Mouse (Mus musculus): ENCODE measurements around the gene Cela3a.
"Not testable (repeated sequence)": the region's sequence is repeated elsewhere in the genome, so short reads cannot be mapped to it uniquely, and the experiment has no call there.

Gene Cela3a

GRCm38 (mm10) chr4:137409691-137410090, at the start of gene Cela3a:
TSS of gene Cela3a (minus strand) at chr4:137409791.
- no peak for DNase-seq

GRCm38 (mm10) chr4:137458861-137459260, 49.3 kb upstream of the Cela3a start:
- DNase-seq, result no peak

DNA sequence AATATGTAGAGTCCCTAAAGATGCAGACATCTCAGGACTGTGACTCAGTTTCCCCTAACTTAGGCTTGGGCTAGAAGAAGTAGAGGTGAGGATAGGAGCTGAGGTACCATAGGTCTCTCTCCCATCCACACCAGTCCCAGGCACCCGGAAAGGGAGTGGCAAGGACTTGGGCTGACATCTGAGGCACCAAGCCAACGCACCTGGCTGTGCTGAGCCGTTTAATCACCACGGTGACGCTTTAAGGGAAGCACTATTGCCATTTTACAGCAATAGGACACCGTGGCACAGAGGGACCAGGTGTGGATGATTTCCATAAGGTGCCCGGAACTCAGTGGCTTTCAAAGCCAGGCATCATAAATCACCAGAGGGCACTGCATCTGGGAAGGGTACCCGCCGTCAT, 48.7 kb upstream of the Cela3a start:
- no peak for DNase-seq

- no peak for DNase-seq
Observed at GRCm38 (mm10) chr4:137457292-137457691, 47.7 kb upstream of the Cela3a start.

GRCm38 (mm10) chr4:137456581-137456980, 47.0 kb upstream of the Cela3a start:
- DNase-seq, result no peak

DNA sequence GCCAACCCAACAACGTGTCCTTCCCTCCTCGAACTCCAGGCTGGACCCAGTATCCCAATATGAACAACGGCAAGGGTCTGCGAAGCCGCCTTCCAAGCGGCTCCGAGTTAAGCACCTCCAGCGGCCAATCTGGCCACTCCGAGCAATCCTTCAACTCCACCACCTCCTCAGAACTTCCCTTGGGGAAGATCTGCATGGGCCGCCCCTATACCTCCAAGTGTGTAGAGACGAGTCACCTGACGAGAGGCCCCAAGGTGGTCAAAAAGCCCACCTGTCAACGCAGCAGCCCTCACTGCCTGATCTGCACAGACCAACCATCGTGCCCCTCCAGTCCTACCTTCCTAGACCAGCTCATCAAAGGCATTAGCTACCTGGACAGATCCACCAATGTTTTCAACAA, 45.0 kb upstream of the Cela3a start:
- no peak for DNase-seq

DNA sequence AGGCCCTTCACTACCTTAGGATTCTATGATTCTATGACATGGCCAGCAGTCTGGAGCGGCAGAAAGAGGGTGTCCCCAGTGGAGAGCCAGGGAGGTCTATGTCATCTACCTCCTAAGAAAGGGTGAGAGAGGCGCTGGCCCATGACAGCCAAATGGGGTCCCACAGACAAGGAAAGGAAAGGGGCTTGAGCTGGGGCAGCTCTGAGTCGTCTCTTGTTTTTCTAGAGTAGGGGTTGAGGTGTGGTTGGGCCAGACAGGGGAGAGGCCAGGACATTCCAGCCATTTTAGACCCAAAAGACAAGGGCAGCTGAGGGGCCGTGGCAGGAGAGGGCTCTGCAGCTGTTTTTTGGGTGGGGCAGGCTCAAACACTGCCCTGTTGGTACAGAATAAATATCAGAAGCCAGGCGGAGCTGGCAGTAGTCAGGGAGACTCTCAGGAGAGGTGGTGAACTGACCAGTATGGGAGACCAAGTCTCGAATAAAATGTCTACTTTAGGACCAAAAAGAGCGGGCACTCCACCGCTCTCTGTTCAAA, 43.7 kb upstream of the Cela3a start, which contains the start of gene 1700013G24Rik:
Gene 1700013G24Rik, plus strand, starts transcription at position 51 of the 534 bp plus-strand sequence.
- DNase-seq, result no peak

DNA sequence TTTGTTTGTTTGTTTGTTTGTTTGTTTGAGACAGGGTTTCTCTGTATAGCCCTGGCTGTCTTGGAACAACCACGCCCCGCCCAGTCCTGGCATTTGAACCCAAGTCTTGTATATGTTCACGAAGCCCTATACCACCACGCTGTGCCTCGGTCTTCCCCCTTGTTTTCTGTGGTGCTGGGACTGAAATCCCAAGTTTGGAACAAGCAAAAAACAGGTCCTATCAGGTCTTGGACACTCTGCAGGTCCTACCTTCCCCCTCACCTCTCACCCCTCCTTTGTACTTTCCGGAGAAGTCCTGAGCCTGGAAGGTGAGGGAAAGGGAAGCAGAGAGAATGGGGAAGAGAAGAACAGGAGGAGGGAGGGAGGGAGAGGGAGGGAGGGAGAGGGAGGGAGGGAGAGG, 42.6 kb upstream of the Cela3a start:
- DNase-seq, result no peak

- no peak for DNase-seq
Observed at GRCm38 (mm10) chr4:137449715-137450114, 40.1 kb upstream of the Cela3a start.

DNA sequence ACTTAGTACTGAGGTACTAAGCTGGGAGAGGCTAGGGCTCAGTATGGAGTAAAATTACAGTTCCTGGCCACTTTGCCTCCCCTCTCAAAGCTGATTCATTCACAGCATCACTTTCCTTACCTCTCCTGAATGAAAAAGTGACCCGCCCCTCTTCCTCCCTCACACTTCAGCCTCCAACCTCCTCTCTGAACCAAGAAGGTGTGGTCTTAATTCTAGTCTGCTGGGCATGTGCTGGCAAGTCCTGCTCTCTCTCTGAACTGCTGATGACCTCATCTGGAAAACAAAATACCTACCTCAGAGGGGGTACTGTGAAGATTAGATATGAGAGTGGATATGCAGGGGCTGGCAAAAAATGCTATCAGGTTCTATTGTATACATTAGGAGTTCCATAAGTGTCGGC, 39.5 kb upstream of the Cela3a start:
- DNase-seq, result no peak

DNA sequence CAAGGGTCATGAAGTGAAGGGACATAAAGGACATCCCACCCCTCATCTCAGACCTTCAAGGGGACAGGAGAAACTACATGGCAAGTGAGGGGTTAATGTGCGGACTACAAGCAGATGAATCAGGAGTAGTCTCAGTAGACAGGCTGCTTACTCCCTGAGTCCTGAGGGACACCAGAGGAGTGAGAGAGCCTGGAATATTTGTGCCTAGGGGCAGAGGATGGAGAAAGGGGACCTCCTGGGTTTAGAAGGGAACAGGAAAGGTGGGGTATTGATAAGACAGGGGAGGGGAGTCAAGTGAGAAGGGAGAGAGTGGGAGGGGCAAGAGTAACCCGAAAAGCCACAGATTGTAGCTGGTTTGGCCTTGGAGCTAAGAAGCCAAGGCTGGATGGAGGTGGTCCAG, 39.0 kb upstream of the Cela3a start:
- no peak for DNase-seq

DNA sequence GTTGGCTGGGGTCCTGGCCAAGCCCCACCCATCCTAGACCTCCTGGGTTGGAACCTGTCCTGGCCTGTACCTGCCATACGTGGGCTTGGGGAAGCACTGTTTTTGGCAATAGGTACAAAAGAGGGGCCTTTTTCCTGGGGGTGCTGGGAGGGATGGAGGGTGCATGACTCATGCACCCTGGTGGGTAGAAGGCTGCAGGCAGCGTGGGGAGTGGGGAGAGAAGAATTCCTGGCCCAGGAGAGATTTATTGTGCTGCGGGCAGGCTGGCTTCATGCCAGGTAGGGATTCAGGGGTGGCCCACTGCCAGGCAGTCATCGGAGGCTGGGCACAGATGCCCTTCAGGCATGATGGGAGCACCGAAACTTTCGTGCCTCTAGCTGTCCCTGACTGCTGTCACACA, 38.6 kb upstream of the Cela3a start:
- DNase-seq, result peak; percentile 21

- DNase-seq, result no peak
Observed at GRCm38 (mm10) chr4:137447363-137448196, 38.0 kb upstream of the Cela3a start.

DNA sequence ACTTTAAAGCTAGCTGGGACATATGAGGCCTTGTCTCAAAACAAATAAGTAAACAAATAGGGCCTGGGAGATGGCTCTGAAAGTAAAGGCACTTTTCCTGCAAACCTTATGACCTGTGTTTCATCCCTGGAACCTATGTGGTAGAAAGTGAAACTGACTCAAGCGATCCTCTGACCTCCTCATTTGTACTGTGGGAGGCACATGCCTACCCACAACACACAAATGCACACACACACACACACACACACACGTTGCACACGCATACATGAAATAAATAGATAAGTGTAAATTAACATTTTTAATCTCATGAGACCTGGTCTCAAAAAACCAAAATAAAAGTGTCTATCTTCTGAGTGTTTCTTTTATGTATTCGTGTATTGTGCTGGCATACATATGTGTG, 36.3 kb upstream of the Cela3a start:
- no peak for DNase-seq

GRCm38 (mm10) chr4:137443625-137444024, 34.0 kb upstream of the Cela3a start:
- peak; percentile 78 for DNase-seq

GRCm38 (mm10) chr4:137441332-137441731, 31.7 kb upstream of the Cela3a start:
- no peak for DNase-seq

- DNase-seq, result no peak
Observed at GRCm38 (mm10) chr4:137438842-137439241, 29.3 kb upstream of the Cela3a start.

DNA sequence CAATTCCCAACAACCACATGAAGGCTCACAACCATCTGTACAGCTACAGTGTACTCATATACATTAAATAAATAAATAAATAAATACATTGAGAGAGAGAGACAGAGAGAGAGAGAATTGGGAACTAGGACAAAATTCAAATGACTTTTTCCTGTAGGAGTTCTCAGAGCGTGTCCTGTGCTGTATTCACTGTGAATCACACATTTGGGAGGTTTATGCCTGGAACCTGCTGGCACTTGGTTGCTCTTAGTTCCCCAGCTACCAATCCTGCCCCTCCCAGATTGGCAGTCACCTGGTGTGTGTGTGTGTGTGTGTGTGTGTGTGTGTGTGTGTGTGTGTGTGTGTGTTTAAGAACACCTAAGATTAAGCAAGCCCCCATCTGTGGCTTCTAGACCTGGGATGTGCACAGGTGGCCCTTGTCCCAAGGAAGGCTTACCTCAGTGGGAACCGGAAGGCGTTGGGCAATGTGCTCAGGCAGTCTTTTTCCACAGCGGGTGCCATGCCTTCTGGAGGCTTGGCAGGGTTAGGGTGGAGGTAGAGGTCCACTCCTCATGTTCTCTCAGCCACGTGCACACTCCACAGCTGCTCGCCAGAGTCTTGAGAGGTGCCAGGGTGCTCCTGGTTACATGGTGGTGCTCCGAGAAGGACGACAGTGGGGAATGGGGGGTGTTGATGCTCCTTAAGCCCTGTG, 27.5 kb upstream of the Cela3a start:
- no peak for DNase-seq

GRCm38 (mm10) chr4:137432700-137433550, 23.3 kb upstream of the Cela3a start:
- DNase-seq, result not testable (repeated sequence)

- no peak for DNase-seq
Observed at GRCm38 (mm10) chr4:137430502-137430901, 20.9 kb upstream of the Cela3a start, which contains the start of gene Cela3b. TSS of gene Cela3b (minus strand) at chr4:137430540.

DNA sequence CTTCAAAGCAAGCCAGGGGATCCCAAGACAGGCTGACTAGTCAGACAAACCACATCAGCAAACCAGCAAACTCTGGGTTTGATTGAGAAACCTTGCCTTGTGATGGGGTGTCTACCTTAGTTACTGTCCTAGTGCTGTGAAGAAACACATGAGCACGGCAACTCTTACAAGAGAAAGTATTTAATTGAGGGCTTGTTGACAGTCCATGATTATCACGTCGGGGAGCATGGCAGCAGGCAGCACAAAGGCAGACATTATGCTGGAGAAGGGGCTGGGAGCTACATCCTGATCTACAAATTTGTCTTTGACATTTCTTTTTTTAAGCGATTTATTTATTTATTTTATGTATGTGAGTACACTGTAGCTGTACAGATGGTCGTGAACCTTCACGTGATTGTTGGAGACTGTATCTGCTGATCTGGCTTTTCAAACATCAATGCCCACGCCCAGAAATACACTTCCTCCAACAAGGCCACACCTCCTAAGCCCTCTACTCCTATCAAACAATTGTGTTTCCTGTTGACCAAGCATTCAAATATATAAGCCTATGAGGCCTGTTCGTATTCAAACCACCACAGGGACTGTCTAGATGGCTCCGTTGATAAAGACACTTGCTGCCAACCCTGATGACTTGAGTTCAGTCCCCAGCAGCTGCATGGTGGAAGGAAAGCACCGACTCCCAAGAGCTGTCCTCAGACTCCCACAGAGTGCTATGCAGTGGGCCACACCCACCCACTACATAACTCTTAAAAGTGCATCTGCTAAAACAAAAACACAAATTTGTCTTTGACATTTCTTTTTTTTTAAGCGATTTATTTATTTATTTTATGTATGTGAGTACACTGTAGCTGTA, 8.3 kb upstream of the Cela3a start:
- no peak for DNase-seq

DNA sequence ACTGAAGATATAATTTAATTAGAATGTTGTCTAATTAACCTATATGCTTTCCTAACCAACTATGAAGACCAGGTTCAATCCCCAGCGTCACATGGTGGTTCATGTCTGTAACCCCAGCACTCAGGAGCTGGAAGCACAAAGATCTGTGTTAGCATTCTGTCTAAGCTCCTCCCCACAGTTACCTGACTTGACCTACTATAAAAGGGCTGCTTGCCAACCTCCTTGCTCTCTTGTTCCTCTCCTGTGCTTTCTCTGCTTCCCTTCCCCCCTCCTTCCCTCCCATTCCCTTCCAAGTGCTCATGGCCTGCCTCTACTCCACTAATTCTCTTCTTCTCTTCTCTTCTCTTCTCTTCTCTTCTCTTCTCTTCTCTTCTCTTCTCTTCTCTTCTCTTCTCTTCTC, 5.3 kb upstream of the Cela3a start:
- DNase-seq, result no peak

Measured in right cerebral cortex, postnatal 14 days (tissue).